Mouse (Mus musculus): ENCODE measurements around the gene Pax2. TPM values are rescaled to one million over a fixed set of nuclear protein-coding genes. Genes with fewer than 3 reads are reported as not detected.
A peak's percentile ranks its signal among the peaks of the same experiment; 100 is the strongest.

Pax2 gene
- not detected in 2 replicates for polyA plus RNA-seq (2012; ENCODE audit: insufficient read depth, low replicate concordance)

DNA sequence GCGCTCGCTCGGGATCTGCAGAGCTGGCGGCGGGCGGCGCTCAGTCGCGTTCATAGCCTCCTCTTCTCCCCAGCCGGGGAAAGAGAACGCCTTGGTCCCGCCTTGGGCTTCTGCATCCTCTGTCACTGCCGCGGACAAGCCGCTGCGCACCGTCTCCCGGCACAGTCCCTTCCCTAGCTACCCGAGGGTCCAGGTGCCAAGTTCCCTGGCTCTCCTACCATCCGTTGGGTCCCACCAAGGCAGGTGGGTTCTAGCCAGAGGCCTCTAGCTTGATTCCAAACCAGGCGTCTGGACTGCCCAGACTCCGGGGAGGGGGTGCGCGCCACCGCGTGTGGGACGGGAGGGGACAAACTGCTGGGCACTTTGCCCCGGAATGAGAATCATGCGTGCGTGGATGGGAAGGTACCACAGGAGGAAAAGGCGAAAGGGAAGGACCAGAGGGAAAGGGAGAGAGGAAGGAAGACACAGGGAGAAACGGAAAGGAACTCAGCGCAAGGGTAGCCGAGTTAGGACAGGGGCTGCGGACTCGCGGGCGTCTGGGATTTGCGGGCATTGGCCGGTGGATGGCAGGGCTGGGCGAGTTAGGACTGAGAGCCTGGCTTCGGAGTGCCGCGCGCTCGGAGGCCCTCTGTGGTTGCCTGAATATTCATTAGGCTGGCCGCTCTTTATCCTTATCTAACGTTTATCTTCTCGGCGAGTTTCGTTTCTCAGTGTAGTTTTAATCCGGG is at the start of gene Pax2:
Gene Pax2 (plus strand): TSS at position 353 of the 728 bp plus-strand sequence.
- no peaks in the 10 kb centered on the region for H3K36me3 ChIP-seq (replicated peaks; ENCODE audit: low read length)
- no peak for TF ChIP-seq FLI1 (IDR thresholded peaks at IDR 0.05; ENCODE audit: low read length)
- no peak for TF ChIP-seq GATA1 (IDR thresholded peaks at IDR 0.05; ENCODE audit: borderline replicate concordance, low read length)
- H3K9me3 ChIP-seq: no peaks in the 10 kb centered on the region
- H3K27me3 ChIP-seq (replicated peaks): peaks cover 99% of the 10 kb centered on the region
- H3K4me3 ChIP-seq (replicated peaks): peak within 1 kb of the TSS; percentile 79
- H3K4me1 ChIP-seq: peaks cover 28% of the 10 kb centered on the region

DNA sequence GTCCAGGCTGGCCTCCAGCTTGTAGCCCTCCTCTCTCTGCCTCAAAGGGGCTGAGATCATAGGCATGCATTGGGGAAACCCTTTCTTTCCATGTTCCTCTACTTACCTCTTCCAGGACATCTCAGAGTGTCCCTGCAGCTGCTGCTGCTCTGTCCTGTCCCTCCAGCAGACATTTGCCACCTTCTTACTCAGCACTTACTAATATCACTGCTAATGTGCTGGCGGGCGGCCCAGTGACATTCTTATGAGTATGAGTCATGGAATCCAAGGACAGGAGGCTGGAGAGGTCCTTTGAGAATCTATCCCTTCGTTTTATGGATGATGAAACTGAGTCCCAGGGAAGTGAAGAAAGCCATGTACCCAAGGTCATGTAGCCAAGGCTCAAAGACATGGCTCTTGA is 47.0 kb upstream of the Pax2 start:
- no peaks in the 10 kb centered on the region for H3K36me3 ChIP-seq (replicated peaks; ENCODE audit: low read length)
- no peaks in the 10 kb centered on the region for H3K4me1 ChIP-seq
- peaks cover 46% of the 10 kb centered on the region for H3K27me3 ChIP-seq (replicated peaks)
- TF ChIP-seq FLI1 (IDR thresholded peaks at IDR 0.05; ENCODE audit: low read length) (no peak), GATA1 (IDR thresholded peaks at IDR 0.05; ENCODE audit: borderline replicate concordance, low read length) (no peak)
- H3K9me3 ChIP-seq: peaks cover 13% of the 10 kb centered on the region
- H3K4me3 ChIP-seq (replicated peaks): no peak overlapping the region

GRCm38 (mm10) chr19:44716731-44717600 is 38.9 kb upstream of the Pax2 start:
- Histone ChIP-seq H3K27me3 (replicated peaks) (peaks cover 63% of the 10 kb centered on the region), H3K4me3 (replicated peaks) (no peak overlapping the region), H3K4me1 (peaks cover 11% of the 10 kb centered on the region), H3K36me3 (replicated peaks; ENCODE audit: low read length) (no peaks in the 10 kb centered on the region), H3K9me3 (peaks cover 20% of the 10 kb centered on the region)
- no peak for TF ChIP-seq GATA1 (IDR thresholded peaks at IDR 0.05; ENCODE audit: borderline replicate concordance, low read length)
- no peak for TF ChIP-seq FLI1 (IDR thresholded peaks at IDR 0.05; ENCODE audit: low read length)

DNA sequence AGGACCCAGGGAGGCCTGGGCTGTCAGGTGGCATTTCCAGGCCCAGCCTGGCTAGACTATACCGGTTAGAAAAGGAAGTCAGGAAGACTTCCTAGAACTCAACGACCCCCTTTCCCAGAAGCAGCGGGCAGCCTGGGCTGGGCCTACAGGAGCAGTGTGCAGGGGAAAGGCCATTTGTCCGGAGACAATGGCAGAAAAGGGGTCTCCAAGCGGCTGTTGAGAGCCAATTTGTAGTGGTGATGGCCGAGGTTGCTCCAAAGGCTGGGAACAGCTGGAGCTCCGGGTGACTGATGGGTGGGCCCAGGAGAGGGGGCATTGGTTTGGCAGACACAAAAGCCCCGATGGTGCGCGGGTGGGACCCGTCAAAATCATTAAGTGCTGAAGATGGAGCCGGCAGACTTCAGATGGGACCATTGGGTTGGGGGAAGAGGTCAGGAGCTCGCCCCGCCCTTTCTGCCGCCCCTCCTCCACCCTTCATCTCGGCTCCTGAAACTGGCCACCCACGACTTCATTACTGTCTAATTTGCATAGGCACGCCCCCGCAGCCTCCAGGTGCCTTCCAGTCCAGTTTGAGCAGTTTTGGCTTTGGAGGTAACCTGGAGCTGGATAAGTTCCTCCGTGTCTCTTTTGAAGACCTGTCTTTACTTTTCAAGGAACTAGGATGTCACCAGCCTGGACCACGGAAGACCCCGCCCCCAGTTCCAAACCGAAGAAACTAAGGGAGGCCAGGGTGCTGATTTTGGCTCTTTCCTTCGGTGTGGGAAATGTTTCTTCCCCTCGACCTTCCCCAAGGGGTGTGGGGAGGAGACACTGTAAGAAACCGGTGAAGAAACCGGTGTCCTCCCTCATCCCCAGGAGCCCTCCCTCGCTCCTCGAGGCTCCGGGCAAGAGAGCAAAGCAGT is 36.3 kb upstream of the Pax2 start:
- TF ChIP-seq FLI1 (IDR thresholded peaks at IDR 0.05; ENCODE audit: low read length): no peak
- TF ChIP-seq GATA1 (IDR thresholded peaks at IDR 0.05; ENCODE audit: borderline replicate concordance, low read length): no peak
- Histone ChIP-seq H3K4me1 (peaks cover 11% of the 10 kb centered on the region), H3K9me3 (peaks cover 6% of the 10 kb centered on the region), H3K4me3 (replicated peaks) (no peak overlapping the region), H3K27me3 (replicated peaks) (peaks cover 76% of the 10 kb centered on the region), H3K36me3 (replicated peaks; ENCODE audit: low read length) (no peaks in the 10 kb centered on the region)

DNA sequence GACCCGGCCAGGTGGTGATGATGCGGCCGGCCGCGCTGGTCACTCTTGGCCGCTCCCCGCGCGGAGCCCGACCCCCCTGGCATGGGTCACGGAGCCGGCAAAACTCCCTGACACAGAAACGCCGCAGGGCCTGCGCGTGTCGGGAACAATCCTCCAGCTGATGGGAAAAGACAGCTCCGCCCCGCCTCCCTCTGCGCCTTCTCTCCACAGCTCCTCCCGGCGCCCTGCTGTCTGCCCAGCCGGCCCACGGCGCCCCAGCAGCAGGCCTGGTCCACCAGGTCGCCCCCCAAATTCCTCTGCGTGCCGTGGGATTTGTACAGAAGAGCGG is 35.7 kb upstream of the Pax2 start:
- Histone ChIP-seq H3K4me1 (peaks cover 11% of the 10 kb centered on the region), H3K27me3 (replicated peaks) (peaks cover 82% of the 10 kb centered on the region), H3K4me3 (replicated peaks) (peak overlapping the region; percentile 33), H3K9me3 (peaks cover 4% of the 10 kb centered on the region; the same call in 1 of the 2 replicates), H3K36me3 (replicated peaks; ENCODE audit: low read length) (no peaks in the 10 kb centered on the region)
- TF ChIP-seq FLI1 (IDR thresholded peaks at IDR 0.05; ENCODE audit: low read length): no peak
- TF ChIP-seq GATA1 (IDR thresholded peaks at IDR 0.05; ENCODE audit: borderline replicate concordance, low read length): no peak

DNA sequence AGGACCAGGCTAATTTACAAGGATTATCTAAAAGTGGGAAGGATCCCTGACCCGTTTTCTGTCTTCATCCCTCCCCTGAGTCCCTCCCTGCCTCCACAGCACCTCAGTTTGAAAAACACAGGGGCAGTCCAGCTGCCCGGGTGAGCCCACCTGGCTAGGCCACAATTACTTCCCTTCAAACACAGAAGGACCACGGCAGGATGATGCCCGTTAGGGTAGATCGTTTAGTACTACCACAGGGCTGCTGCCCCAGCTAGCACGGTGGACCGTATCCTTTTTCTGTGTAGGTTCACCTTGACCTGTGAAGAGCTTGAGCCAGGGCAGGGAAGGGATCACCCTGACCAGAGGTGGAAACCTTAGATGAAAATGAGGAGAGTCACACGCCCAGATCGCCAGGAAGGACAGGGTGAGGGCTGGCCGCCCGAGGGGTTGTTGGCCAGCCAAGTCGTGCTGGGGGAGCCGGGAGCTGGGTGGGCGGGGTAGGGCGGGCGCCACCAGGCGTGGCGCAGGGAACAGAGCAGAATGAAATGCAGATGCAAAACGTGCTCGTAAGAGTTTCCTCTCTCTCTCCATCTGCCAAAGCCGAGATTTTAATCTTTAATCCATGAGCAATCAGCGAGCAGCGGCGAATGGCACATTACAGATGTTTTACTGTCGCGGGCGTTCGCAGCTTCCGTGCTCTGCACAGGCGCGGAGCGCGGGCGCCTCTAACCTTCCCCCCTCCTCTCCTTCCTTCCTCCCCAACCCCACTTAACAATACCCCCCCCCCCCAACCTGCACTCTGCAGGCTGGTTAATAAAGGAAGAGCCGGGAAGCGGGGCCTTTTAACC is 32.0 kb upstream of the Pax2 start:
- Histone ChIP-seq H3K27me3 (replicated peaks) (peaks cover 90% of the 10 kb centered on the region), H3K9me3 (peaks cover 5% of the 10 kb centered on the region; the same call in 1 of the 2 replicates), H3K36me3 (replicated peaks; ENCODE audit: low read length) (no peaks in the 10 kb centered on the region), H3K4me3 (replicated peaks) (no peak overlapping the region), H3K4me1 (peaks cover 16% of the 10 kb centered on the region)
- TF ChIP-seq FLI1 (IDR thresholded peaks at IDR 0.05; ENCODE audit: low read length) (no peak), GATA1 (IDR thresholded peaks at IDR 0.05; ENCODE audit: borderline replicate concordance, low read length) (no peak)

DNA sequence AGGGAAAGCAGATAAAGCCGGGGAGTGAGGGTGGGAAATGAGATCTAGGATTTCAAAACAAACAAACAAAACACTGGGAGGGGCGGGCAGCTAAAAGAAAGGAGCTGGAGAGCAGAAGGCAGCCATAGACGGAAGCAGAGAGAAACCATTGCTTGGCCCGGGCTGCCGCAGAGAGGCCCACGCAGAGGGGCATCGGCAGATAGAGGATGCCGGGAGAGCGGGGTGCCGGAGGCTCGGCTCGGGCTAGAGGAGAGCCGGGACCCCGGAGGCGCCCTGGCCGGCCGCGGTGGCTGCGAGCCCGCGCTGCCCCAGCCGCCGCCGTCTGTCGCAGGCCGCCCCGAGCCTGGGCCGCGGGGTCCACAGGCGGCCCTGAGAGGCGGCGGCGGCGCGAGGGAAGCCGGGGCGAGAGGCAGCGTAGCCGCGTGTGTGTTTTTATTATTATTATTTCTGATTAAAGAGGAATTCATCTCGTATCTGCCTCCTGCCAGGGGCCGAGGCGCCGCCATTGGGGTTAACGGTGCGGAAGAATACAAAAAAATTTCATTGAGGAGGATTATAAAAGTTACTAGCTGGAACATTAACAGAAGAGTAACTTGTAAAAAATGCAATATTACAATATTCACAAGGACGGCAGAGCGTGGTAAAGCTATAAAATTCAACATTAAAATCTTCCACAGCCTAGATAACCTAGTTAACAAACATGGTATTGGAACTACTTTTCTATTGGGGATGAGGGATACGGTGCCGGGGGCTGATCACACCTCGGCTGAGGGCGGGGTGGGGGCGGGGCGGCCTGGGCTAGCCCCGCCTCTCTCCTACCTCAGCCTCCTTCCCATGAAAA is 29.7 kb upstream of the Pax2 start:
- 0 out of 2 replicates have a peak, but pooled peaks cover 5% of the 10 kb centered on the region for H3K4me1 ChIP-seq
- H3K36me3 ChIP-seq (replicated peaks; ENCODE audit: low read length): no peaks in the 10 kb centered on the region
- TF ChIP-seq GATA1 (IDR thresholded peaks at IDR 0.05; ENCODE audit: borderline replicate concordance, low read length) (no peak), FLI1 (IDR thresholded peaks at IDR 0.05; ENCODE audit: low read length) (no peak)
- peaks cover 5% of the 10 kb centered on the region; the same call in 1 of the 2 replicates for H3K9me3 ChIP-seq
- H3K27me3 ChIP-seq (replicated peaks): peaks cover 84% of the 10 kb centered on the region
- peak overlapping the region; percentile 75 for H3K4me3 ChIP-seq (replicated peaks)

DNA sequence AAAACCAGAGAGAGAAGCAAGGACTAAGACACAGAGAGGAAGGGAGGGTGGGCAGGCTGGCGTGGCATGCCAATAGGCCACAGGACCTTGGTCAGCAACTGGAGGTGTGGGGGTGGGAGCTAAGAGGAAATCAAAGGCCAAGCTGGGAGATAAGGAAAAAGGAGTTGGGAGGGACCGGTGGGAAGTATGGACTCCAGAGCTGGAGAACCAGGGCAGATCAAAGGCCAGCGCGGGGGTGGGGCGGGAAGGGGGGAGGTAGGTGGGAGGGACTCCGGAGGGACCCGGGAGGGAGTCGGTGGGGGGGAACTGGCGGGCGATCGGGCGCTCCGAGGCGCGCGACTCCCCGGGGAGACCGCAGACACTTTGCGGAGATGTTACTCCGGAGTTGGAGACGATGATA is 21.7 kb upstream of the Pax2 start:
- Histone ChIP-seq H3K4me3 (replicated peaks) (no peak overlapping the region), H3K27me3 (replicated peaks) (peaks cover 93% of the 10 kb centered on the region), H3K9me3 (no peaks in the 10 kb centered on the region), H3K4me1 (no peaks in the 10 kb centered on the region), H3K36me3 (replicated peaks; ENCODE audit: low read length) (no peaks in the 10 kb centered on the region)
- TF ChIP-seq FLI1 (IDR thresholded peaks at IDR 0.05; ENCODE audit: low read length): no peak
- TF ChIP-seq GATA1 (IDR thresholded peaks at IDR 0.05; ENCODE audit: borderline replicate concordance, low read length): no peak

Measured in megakaryocyte, embryonic 14.5 days (primary cell).